Mouse (Mus musculus): ENCODE data around the gene Nprl2.

The Nprl2 gene

DNA sequence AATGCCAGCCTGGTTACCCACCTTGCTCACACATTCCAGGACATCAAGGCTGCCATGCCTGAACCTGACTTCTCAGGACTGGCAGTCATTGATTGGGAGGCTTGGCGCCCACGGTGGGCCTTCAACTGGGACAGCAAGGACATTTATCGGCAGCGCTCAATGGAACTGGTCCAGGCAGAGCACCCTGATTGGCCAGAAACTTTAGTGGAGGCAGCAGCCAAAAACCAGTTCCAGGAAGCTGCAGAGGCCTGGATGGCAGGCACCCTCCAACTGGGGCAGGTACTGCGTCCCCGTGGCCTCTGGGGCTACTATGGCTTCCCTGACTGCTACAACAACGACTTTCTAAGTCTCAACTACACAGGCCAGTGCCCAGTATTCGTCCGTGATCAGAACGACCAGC is 35.8 kb downstream of the Nprl2 start:
- DNase-seq (ENCODE audit: low spot score), result no peak

DNA sequence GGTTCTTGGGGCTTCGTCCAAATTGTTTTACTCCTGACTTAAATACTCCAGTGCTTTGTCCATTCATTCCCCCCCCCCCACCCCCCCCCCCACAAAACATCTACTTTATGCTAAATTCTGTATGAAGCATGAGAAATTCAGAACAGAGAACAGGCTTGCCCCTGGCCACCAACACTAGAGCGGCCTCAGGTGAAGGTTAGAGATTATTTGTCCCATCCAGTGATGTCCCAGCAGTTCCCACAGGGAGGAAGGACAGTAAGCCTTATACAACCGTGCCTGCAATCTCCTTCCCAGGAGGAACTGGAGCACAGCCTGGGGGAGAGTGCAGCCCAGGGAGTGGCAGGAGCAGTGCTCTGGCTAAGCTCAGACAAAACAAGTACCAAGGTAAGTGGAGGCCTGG is 36.6 kb downstream of the Nprl2 start, which contains the start of gene Naa80:
Gene Naa80, plus strand, starts transcription at position 301 of the 400 bp plus-strand sequence.
- DNase-seq (ENCODE audit: low spot score), result no peak

DNA sequence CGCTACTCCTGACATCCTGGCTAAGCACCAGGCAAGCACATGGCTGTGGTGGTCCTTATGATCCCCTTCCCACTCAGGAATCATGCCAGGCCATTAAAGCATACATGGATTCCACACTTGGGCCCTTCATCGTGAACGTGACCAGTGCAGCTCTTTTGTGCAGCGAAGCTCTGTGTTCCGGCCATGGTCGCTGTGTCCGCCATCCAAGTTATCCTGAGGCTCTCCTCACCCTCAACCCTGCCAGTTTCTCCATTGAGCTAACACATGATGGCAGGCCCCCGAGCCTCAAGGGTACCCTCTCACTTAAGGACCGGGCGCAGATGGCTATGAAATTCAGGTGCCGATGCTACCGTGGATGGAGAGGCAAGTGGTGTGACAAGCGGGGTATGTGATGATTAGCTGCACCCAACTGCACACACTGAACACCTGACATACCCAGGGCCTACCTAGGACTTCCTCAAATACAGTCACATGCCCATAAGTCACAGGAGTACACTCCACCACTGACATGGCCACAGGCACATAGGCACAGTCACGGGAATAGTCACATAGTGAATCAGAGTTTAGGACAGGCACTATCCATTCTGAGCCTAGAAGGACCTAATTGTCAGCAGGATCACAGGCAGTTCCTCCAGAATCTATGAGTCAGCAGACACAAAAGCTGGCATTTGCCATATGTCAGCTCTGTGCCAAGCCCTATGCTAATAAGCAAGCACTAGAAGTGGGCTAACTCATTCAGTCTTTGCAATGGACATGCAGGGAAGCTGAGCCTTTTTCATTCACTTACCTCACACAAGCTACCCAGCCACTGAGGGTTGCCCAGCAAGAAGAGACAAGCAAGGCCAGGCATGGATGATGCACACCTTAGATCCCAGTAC is 37.2 kb downstream of the Nprl2 start:
- peak; percentile 75 for DNase-seq (ENCODE audit: low spot score)

DNA sequence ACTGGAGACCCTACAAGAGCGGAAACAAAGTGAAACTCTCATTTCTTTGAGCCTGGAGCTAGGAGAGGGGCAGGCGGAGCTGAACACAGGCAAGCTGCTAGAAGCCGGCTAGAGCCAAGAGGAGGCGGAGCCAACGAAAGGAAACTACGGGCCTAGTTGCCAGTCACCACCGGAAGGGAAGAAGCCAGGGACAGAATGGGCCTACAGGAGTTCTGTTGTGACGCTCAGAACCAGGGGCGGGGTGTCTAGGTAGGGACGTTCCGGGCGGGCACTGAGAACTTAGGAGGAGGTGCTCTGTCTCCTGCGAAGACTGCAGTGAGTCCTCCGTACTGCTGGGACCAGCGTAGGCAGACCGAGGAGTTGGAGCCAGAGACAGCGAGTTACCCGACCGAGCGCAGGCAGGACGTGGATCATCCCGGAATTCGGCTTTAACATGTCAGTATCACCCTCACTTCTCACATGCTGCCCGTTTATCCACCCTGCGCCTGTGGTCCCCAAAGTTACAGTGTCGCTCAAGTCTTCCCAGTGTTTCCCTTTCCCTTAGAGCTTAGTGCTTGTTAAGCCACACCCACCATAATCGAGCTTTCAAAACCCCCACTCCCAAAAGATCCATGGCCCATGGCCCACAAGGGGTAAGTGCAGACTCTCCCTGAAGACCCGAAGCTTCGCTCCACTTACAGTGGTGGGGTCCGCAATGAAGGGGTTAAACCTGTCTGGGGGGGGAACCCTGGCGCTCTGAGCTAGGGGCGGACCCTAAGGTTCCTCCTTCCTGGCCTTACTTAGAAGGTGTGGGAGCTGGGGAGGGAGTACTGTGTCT is 38.7 kb downstream of the Nprl2 start, which contains the start of gene Hyal3:
Gene Hyal3, plus strand, starts transcription at position 318 of the 817 bp plus-strand sequence.
- peak; percentile 83 for DNase-seq (ENCODE audit: low spot score)

DNA sequence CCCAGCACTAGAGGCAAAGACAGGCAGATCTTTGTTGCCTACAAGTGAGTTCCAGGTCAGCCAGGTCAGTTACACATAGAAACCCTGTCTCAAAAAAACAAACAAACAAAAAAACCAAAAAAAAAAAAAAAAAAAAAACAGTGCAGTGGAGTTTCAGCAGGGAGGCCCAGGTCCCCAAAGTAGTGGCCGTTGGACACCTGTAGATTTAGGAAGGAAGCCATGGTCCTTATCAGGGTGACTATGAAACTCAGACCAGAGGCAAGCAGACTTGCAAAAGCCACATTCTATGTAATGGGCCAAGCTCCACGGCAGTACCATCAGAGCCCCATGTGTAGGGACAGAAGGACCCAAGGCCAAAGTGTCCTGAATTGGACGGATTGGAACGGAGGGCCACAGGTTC is 39.6 kb downstream of the Nprl2 start:
- no peak for DNase-seq (ENCODE audit: low spot score)

DNA sequence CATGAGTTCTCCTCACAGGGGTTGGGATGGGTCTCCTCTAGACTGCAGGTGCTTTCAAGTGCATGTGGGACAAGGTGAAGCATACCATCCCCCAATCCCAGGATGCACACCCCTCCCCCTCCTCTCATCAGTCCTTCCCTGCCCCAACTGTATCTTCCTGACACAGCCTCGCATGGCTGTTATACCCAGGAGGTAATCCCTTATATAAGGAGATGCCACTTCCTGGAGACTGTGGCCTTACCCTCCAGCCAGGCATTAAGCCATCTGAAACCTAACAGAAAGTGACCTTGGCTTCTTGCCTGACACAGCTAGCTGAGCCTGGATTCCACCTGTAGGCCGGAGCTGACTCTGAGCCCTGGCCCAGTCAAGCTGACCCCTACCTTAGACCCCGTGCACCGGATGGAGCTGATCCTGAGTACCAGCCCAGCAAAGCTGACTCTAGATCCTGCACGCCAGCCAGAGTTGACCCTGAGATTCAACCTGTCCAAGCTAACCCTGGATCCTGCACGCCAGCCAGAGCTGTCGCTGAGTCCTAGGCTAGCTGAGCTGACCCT is 40.6 kb downstream of the Nprl2 start:
- no peak for DNase-seq (ENCODE audit: low spot score)

DNA sequence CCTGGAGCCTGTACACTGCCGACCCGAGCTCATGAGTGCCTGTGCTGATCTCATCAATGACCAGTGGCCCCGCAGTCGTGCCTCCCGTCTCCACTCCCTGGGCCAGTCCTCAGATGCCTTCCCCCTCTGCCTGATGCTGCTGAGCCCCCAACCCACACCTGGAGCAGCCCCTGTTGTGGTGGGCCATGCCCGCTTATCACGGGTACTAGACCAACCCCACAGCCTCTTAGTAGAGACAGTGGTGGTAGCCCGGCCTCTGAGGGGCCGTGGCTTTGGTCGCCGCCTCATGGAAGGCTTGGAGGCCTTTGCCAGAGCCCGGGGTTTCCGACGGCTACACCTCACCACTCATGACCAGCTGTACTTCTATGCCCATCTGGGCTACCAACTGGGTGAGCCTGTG is 41.1 kb downstream of the Nprl2 start:
- no peak for DNase-seq (ENCODE audit: low spot score)

DNA sequence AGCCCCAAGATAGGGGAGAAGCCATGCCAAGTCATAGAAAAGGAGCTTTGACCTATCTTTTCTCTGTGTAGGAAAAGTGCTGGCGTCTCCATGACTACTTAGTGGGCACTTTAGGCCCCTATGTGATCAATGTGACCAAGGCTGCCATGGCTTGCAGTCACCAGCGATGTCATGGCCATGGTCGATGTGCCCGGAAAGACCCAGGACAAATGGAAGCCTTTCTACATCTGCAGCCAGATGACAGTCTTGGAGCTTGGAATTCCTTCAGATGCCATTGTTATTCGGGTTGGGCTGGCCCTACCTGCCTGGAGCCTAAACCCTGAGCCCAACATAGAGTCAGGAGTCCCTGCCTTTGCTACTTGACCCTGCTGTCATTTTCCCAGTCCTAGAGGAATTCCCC is 44.5 kb downstream of the Nprl2 start:
- no peak for DNase-seq (ENCODE audit: low spot score)

DNA sequence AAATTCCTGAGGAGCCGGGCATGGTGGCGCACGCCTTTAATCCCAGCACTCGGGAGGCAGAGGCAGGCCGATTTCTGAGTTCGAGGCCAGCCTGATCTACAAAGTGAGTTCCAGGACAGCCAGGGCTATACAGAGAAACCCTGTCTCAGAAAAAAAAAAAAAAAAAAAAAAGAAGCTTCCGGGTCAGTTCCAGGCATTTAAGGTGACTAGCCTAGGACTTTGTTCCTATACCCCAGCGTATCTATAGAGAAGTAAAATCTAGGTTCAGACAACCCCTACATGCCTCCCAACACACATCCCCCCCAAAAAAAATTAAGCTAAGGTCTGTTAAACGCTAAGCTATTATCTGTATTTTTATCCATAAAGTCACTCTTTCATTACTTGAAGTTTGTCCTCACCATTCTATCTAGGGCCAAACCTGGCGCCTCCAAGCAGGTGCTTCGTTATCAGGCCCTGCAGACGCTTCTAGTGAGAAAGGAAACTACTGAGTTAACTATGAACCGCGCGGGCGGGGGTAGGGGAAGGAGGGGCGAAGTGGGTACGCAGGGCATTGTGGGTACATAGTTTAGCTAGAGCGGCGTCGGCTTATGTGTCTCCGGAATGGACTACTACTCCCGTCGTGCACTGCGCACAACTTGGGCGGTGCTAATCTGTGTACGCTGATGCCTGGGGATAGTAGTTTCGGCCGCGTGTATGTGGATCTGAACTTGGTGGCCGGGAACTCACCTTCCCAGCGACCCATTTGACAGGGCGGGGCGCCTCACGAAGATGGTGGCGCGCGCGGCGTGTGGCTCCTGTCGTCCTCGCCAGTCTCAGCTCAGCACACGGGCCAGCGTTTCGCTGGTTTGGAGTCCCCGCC is 45.2 kb downstream of the Nprl2 start, which contains the start of gene Ifrd2:
Gene Ifrd2, plus strand, starts transcription at position 669 of the 859 bp plus-strand sequence.
- DNase-seq (ENCODE audit: low spot score), result peak; percentile 96

DNA sequence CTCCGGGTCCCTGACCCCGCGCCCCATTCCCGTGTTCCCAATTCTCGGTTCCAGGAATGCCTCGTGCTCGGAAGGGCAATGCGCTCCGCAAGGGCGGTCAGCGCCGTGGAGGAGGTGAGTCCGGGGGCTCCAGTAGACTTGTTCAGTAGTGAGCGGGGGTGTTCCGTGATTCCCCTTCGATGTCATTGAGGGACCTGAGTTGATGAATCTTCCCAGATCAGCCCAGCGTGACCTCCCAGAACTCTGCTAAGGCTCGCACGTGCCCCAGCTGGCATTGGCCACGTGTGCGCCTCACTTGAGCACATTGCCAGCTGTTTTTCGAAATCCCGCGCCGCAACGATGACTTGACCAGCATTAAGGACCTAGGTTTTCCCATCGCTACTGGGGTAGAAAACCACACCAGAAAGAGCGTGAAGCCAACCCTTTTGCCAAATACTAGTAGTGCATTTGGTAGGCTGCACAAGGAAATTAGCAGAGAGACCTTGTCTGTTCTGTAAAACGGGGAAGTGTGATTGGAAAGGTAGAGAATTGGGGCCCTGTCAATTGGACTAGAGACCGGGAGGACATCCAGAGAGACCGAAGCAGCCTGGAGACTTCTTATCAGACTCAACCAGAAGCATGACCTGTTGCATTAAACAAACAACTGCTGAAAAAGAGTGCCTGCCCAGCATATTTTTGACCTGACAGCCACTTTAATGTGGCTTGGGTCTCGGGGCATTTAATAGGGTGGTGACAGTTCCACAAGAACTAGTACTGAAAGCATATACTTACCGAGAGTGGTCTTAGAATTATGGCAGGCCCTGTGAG is 46.0 kb downstream of the Nprl2 start:
- peak; percentile 74 for DNase-seq (ENCODE audit: low spot score)

DNA sequence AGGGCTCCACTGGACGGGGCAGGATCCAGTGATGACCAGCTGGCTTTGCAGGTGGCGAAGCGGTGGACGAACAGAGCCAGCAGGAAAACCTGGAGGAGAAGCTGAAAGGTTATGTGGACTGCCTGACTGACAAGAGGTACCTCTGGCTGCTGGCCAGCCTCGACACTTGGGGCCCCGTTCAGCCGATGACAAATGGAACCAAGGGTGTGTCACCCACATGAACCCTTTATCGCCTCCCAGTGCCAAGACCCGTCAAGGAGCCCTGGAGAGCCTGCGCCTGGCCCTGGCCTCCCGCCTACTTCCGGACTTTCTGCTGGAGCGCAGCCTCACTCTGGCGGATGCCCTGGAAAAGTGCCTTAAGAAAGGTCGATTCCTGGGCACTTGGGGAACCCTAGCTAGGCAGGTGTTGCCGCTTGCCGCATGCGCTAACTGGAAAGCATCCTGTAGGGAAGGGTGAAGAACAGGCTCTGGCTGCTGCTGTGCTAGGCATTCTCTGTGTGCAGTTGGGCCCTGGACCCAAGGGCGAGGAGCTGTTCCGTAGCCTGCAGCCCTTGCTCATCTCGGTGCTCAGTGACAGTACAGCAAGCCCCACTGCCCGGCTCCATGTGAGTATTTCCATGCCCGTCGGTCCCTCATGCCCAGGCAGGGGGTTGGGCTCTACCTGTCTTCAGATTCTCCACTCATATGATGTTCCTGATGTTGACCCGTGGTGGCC is 48.2 kb downstream of the Nprl2 start:
- no peak for DNase-seq (ENCODE audit: low spot score)

DNA sequence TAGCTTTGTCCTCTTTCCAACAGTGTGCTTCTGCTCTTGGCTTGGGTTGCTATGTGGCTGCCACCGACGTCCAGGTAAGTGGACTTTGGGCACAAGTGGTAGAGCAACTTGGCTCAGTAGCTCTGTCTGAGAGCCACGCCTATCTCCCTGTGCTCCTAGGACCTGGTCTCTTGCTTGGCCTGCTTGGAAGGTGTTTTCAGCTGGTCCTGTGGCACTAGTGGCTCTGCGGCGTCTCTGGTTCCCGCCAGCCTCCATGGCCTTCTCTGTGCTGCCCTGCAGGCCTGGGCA is 48.7 kb downstream of the Nprl2 start:
- no peak for DNase-seq (ENCODE audit: low spot score)

DNA sequence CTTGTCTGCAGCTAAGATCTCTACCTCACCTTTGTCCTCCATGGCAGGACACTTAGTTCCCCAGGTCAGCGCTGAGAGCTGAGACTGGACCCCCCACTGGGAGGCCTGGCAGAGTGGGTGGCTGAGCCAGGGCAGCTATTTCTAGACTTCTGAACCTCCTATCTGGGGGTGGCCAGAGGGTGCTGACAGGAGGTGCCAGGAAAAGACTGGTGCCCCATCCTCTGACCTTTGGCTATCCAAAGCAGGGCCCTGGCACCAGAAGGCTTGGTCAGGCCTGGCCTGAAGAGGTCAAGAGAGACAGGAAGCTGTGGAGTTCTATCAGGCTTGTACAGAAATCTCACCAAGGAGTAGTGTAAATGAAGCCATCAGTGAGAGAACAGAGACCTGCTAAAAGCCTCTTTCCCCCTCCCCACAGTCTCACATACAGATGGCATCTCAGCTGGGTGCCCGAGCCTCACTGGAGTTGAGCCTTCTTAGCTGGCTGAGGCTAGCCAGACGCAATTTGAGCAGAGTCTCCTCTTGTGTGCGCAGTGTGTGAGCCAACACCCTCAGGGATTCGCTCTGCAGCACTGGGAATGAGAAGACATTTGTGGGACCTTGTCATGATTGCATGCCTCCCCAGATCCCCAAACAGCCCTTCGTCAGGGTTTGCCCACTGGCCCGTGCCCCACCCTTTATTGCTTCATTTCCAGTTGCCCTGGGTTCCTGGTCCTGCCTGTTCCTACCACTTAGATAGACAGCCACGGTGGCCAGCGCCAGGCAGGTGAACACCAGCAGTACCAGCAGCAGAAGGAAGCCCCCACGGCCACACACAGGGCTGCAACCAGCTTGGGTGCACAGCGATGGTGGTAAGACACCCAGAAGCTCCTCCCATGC is 51.3 kb downstream of the Nprl2 start:
- DNase-seq (ENCODE audit: low spot score), result no peak

DNA sequence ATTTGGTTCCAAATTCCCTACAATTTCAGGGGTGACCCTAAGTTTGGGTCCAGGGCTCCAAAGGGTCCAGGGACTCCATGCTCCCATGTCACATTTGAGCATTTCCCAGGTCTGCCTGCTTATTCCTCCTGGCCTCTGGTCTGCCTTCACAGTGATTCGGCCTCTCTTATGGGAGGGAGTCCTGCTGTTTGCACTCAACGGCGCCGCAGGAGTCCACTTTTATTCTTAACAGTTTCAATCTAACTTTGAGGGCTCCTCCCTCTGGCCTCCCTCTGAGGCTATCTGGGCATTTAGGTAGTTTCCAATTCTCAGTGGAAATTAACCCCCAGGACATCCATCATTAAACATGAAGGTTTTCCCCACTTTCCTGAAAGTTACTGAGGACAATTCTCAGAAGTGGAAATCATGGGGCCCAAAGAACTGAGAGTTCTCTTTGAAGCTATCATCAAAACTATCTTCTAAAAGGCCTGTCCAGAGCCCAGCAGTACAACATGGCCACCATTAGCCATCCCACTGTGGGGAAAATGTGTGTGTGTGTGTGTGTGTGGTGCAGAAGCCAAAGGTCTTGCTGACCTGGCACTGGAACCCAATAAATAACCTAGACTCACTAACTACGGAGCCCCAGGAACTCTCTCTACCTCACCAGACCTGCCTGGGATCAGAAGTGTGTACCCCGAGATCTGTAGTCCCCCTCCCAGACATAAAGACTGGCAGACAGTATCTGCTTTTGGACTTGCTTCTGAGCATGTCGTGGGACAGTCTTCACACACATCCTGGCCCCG is 52.4 kb downstream of the Nprl2 start:
- no peak for DNase-seq (ENCODE audit: low spot score)
